Mouse (Mus musculus) ES-Bruce4 (cell line): ENCODE data around the gene B3gnt5.

ENCODE experiments used
- CTCF ChIP-seq: IDR thresholded peaks from one replicate; pipeline ENCODE4 v1.8.1; 2011; ENCODE audit warnings: low read depth, low read length
- EP300 ChIP-seq: IDR thresholded peaks from 2 replicates; pipeline ENCODE4 v1.6.1; 2011; ENCODE audit warnings: low read depth, low read length; ENCODE audit not compliant: insufficient read depth
- POLR2A ChIP-seq: IDR thresholded peaks from one replicate; pipeline ENCODE4 v1.8.1; 2011; ENCODE audit warnings: low read length; ENCODE audit not compliant: insufficient read depth

DNA sequence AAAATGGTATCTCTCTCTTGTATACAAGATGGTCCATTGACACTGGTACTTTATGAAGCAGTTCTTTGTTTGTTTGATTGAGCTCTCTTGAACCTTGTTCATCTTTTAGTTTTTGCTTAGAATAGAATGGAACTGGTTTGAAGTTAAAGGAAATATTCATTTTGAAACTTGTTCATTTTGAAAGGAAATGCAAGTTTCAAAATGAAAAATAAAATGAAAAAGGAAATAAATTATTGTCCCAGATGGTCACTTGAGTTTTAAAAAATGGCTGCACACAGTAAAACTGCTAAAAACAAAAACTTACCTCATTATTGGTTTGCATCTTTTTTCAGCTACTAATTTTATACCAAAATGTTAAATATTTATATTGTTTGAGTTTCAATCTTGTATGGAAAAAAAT lies 12.0 kb downstream of the B3gnt5 start:
- no peak for TF ChIP-seq POLR2A
- TF ChIP-seq CTCF: no peak
- TF ChIP-seq EP300: no peak
